9 mouse cellular contexts compared by ENCODE assay signal in the genomic region with DNA sequence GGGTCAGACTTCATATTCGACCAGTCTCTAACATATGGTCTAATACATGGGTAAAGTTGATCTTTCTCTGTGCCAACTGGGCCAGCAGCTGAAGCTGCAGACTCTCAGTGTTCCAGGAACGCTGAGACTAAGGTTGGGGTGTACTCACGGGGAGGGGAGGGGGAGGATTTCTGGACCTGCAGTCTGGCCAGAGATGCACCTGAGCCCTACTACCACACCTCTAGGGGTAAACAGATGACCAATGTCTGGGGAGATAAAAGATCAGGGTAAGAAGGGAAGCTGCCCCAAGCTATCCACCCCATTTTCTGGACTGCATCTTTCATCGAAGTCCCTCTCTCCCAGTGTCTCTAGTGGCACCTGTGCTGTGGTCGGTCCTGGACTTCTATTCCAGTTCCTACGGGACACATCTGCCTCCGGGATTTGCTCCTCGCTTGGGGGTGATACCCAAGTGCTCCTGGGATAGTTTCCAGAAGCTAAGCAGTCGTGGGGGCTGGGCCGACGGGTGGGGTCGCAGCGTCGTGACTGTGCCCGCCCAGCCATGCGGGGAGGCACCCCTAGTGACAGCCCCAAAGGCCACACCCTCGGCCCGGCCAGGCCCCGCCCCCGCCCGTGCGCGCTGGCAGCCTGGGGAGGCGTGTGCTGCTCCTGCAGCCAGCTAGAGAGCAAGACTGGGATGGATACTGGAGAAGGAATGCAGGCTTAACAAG. TPM values are rescaled to one million over a fixed set of nuclear protein-coding genes. Genes with fewer than 3 reads are reported as not detected.
DNase-seq lines count a peak whose midpoint lies in the region; ATAC-seq and TF ChIP-seq lines count a peak whose summit lies in the region.
"Had no signal": no experiment of that assay in that cellular context is flagged by ENCODE, and none has a peak within 500 bp of the region (broad histone marks: within the 10 kb centered on the region; RNA-seq: fewer than 3 reads in every experiment).

Kcna4 (plus strand) TSS at position 650 of the 707 bp plus-strand sequence.

- no peaks in the 10 kb centered on the region for H3K4me1 ChIP-seq in ES-Bruce4 (ENCODE audit: control insufficient read depth, insufficient read depth, low read length)
- H3K4me1 ChIP-seq in embryonic facial prominence, embryonic 13.5 days: peaks cover 12% of the 10 kb centered on the region
- H3K4me1 ChIP-seq in heart, embryonic 14.5 days (ENCODE audit: control insufficient read depth in 2 of 2, insufficient read depth in 2 of 2, low read length in 2 of 2): peaks cover 3 to 4% of the 10 kb centered on the region in 2 experiments; a peak in 1 of 4 replicates
- 0 out of 2 replicates have a peak, but pooled peaks cover 2% of the 10 kb centered on the region for H3K4me1 ChIP-seq in liver, postnatal 0 days (ENCODE audit: insufficient read depth)

- DNase-seq in adrenal gland, adult (ENCODE audit: inconsistent age in 2 of 2, low spot score in 1 of 2): peak; percentile 21 to 55
- peak; percentile 67 to 75 for DNase-seq in layer of hippocampus, adult 2 months (ENCODE audit: low spot score in 2 of 2)
- DNase-seq in liver, postnatal 0 days: peak; percentile 15
- DNase-seq in right cerebral cortex, postnatal 25 days: peak; percentile 80
- DNase-seq in thymus, postnatal 10 days (ENCODE audit: low spot score in 2 of 2): no peak

- WGBS in embryonic facial prominence, embryonic 13.5 days: 4% methylated on average over 24 of the region's 24 CpGs
- WGBS in heart, embryonic 14.5 days: 7% methylated on average over 24 of the region's 24 CpGs
- WGBS in liver, postnatal 0 days (ENCODE audit: insufficient replicate concordance): 7% methylated on average over 24 of the region's 24 CpGs

- H3K27me3 ChIP-seq in ES-Bruce4 (ENCODE audit: control insufficient read depth, insufficient read depth, low read length, poor library complexity, severe bottlenecking): peaks cover 4% of the 10 kb centered on the region; the same call in 1 of the 2 replicates
- peaks cover 33% of the 10 kb centered on the region for H3K27me3 ChIP-seq in embryonic facial prominence, embryonic 13.5 days
- no peaks in the 10 kb centered on the region for H3K27me3 ChIP-seq in heart, embryonic 14.5 days (ENCODE audit: control insufficient read depth, insufficient read depth, low read length)
- H3K27me3 ChIP-seq in liver, postnatal 0 days (ENCODE audit: insufficient read depth, low read length): peaks cover 10% of the 10 kb centered on the region; the same call in 1 of the 2 replicates

- peak within 1 kb of the TSS; percentile 92 for H3K4me2 ChIP-seq in embryonic facial prominence, embryonic 13.5 days
- H3K4me2 ChIP-seq in heart, embryonic 14.5 days (ENCODE audit: low read length): peak within 1 kb of the TSS; percentile 79
- H3K4me2 ChIP-seq in liver, postnatal 0 days (ENCODE audit: low read depth, low read length): 0 out of 2 replicates have a peak within 1 kb of the TSS, but pooled peaks have one; percentile 18

- H3K27ac ChIP-seq in ES-Bruce4 (ENCODE audit: insufficient read depth, low read length): no peak within 1 kb of the TSS
- H3K27ac ChIP-seq in embryonic facial prominence, embryonic 13.5 days: no peak within 1 kb of the TSS
- H3K27ac ChIP-seq in heart, embryonic 14.5 days (replicated peaks in 1 of 2; ENCODE audit: control insufficient read depth in 1 of 2, insufficient read depth in 1 of 2, low read depth in 2 of 2, low read length in 2 of 2): peak within 1 kb of the TSS; percentile 56 to 73
- H3K27ac ChIP-seq in layer of hippocampus, adult 2 months: peak within 1 kb of the TSS; percentile 94
- no peak within 1 kb of the TSS for H3K27ac ChIP-seq in liver, postnatal 0 days (ENCODE audit: low read depth)

- H3K4me3 ChIP-seq in ES-Bruce4 (ENCODE audit: low read depth, low read length): peak within 1 kb of the TSS; percentile 42
- peak within 1 kb of the TSS; percentile 48 for H3K4me3 ChIP-seq in embryonic facial prominence, embryonic 13.5 days
- H3K4me3 ChIP-seq in heart, embryonic 14.5 days (ENCODE audit: control insufficient read depth in 1 of 2, insufficient read depth in 1 of 2, low read depth in 1 of 2, low read length in 2 of 2): peak within 1 kb of the TSS; percentile 65 to 68
- H3K4me3 ChIP-seq in layer of hippocampus, adult 2 months: peak within 1 kb of the TSS; percentile 74
- H3K4me3 ChIP-seq in liver, postnatal 0 days (ENCODE audit: low read depth, low read length): peak within 1 kb of the TSS; percentile 4; the same call in 1 of the 2 replicates
- H3K4me3 ChIP-seq: erythroblast, embryonic 14.5 days had no signal

- peak; percentile 89 for ATAC-seq in embryonic facial prominence, embryonic 13.5 days (ENCODE audit: insufficient number of reproducible peaks, insufficient read depth, low FRiP score, low TSS enrichment, low read depth)
- peak; percentile 94 for ATAC-seq in heart, embryonic 14.5 days (ENCODE audit: insufficient number of reproducible peaks, insufficient read depth, low FRiP score, low read depth)
- no peak for ATAC-seq in liver, postnatal 0 days

- H3K9ac ChIP-seq in ES-Bruce4 (ENCODE audit: low read depth, poor library complexity, severe bottlenecking): no peak within 1 kb of the TSS
- H3K9ac ChIP-seq in embryonic facial prominence, embryonic 13.5 days: peak within 1 kb of the TSS; percentile 46; the same call in 1 of the 2 replicates
- H3K9ac ChIP-seq in heart, embryonic 14.5 days (ENCODE audit: low read length): peak within 1 kb of the TSS; percentile 74
- H3K9ac ChIP-seq in liver, postnatal 0 days (replicated peaks): no peak within 1 kb of the TSS

- TF ChIP-seq EP300 in ES-Bruce4 (IDR thresholded peaks at IDR 0.05; ENCODE audit: insufficient read depth, low read depth, low read length): no peak
- TF ChIP-seq EP300 in liver, postnatal 0 days (IDR thresholded peaks at IDR 0.05; ENCODE audit: low read depth): no peak

- TF ChIP-seq POLR2A in ES-Bruce4 (IDR thresholded peaks at IDR 0.05; ENCODE audit: insufficient read depth, low read length): no peak

- no peak for TF ChIP-seq CTCF in ES-Bruce4 (IDR thresholded peaks at IDR 0.05; ENCODE audit: low read depth, low read length)
- peak; percentile 35 for TF ChIP-seq CTCF in layer of hippocampus, adult 2 months (conservative IDR thresholded peaks at IDR 0.05)
- TF ChIP-seq CTCF in liver, postnatal 0 days (IDR thresholded peaks at IDR 0.05; ENCODE audit: low read depth): no peak

- no peaks in the 10 kb centered on the region for H3K9me3 ChIP-seq in ES-Bruce4 (replicated peaks; ENCODE audit: control insufficient read depth, insufficient read depth, low read length, poor library complexity, severe bottlenecking)
- no peaks in the 10 kb centered on the region for H3K9me3 ChIP-seq in embryonic facial prominence, embryonic 13.5 days
- H3K9me3 ChIP-seq in heart, embryonic 14.5 days (ENCODE audit: control insufficient read depth, low read length): no peaks in the 10 kb centered on the region
- no peaks in the 10 kb centered on the region for H3K9me3 ChIP-seq in liver, postnatal 0 days (ENCODE audit: low read length)

- no peaks in the 10 kb centered on the region for H3K36me3 ChIP-seq in ES-Bruce4 (ENCODE audit: control insufficient read depth, insufficient read depth, low read length, poor library complexity, severe bottlenecking)
- H3K36me3 ChIP-seq in embryonic facial prominence, embryonic 13.5 days: no peaks in the 10 kb centered on the region
- H3K36me3 ChIP-seq in heart, embryonic 14.5 days (ENCODE audit: control insufficient read depth, insufficient read depth, low read length): 0 out of 2 replicates have a peak, but pooled peaks cover 3% of the 10 kb centered on the region
- no peaks in the 10 kb centered on the region for H3K36me3 ChIP-seq in liver, postnatal 0 days (replicated peaks; ENCODE audit: insufficient read depth, low read length)

RNA-seq across cellular contexts. Expression of gene Kcna4, which starts in this region (rescaled TPM):
- polyA plus RNA-seq in ES-Bruce4 (2011; ENCODE audit: insufficient read depth, insufficient read length, low read depth, missing spikeins): not detected in 2 replicates
- polyA plus RNA-seq in embryonic facial prominence, embryonic 13.5 days (2015; fragmentation: Nextera tagmentation; extraction: Ambion mirVana): 0.79 and 1.3 TPM in 2 replicates
- polyA plus RNA-seq in heart, embryonic 14.5 days (2014; fragmentation: Nextera tagmentation; extraction: Ambion mirVana): 4.9 and 5.3 TPM in 2 replicates
- 10 to 100 TPM; 41.6 to 48.6 TPM for total RNA-seq in layer of hippocampus, adult 2 months (2021)
- polyA plus RNA-seq in liver, postnatal 0 days (2015; fragmentation: Nextera tagmentation; extraction: Ambion mirVana): 0.02 TPM in 1 of 2 replicates, not detected in the other
- polyA plus RNA-seq: erythroblast, embryonic 14.5 days had no signal

Comparison
In these comparisons a context has a peak if more than half of its experiments do, and no peak if none do; other contexts are left out.
1. Peak in DNase-seq, H3K4me3 ChIP-seq and H3K4me2 ChIP-seq in liver, postnatal 0 days; RNA of the gene not detected or under 1 TPM.
2. H3K27ac ChIP-seq: peak in heart, embryonic 14.5 days (2 of 2) and layer of hippocampus, adult 2 months (single experiment); none in ES-Bruce4 (single experiment), embryonic facial prominence, embryonic 13.5 days (single experiment) and liver, postnatal 0 days (single experiment).
3. H3K4me3 ChIP-seq: peak in every context shown above with its lines; median percentile 74 in layer of hippocampus, adult 2 months; 66 in heart, embryonic 14.5 days; 48 in embryonic facial prominence, embryonic 13.5 days; 42 in ES-Bruce4; 4 in liver, postnatal 0 days.
4. H3K9ac ChIP-seq: peak in embryonic facial prominence, embryonic 13.5 days (single experiment) and heart, embryonic 14.5 days (single experiment); none in ES-Bruce4 (single experiment) and liver, postnatal 0 days (single experiment).
5. DNase-seq: peak in adrenal gland, adult (2 of 2), layer of hippocampus, adult 2 months (2 of 2) and right cerebral cortex, postnatal 25 days (single experiment); none in thymus, postnatal 10 days (0 of 2).
6. H3K4me2 ChIP-seq: peak in every context shown above with its lines; median percentile 92 in embryonic facial prominence, embryonic 13.5 days; 79 in heart, embryonic 14.5 days; 18 in liver, postnatal 0 days.